Mouse (Mus musculus): ENCODE results near the gene Ccp110.
A peak's percentile ranks its signal among the peaks of the same experiment; 100 is the strongest.

The Ccp110 gene

GRCm38 (mm10) chr7:118712228-118713173, at the start of gene Ccp110:
TSS of gene Ccp110 (plus strand) at chr7:118712552.
- DNase-seq (ENCODE audit: low read depth, low spot score) = peak; percentile 96

GRCm38 (mm10) chr7:118667773-118668172, 44.6 kb upstream of the Ccp110 start:
- no peak for DNase-seq (ENCODE audit: low read depth, low spot score)

DNA sequence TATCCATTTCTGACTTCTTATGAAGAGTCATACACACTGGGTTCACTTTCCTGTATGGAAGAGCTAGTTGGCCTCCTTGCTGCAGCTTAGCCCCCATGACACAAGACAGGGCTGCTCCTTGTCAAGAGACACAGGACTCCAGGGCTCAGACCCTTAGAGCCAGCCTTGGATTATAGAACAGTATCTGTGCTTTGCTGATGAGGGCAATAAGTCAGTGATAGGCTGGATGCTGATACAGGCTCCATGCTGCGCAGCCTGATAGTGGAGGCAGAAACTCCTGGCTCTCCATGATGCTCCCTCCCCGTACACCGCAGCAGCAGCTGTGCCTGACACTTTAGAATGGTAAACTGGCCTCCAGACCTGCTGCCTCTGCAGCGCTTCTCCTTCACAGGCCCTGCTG, 42.2 kb upstream of the Ccp110 start:
- DNase-seq (ENCODE audit: low read depth, low spot score) = no peak

DNA sequence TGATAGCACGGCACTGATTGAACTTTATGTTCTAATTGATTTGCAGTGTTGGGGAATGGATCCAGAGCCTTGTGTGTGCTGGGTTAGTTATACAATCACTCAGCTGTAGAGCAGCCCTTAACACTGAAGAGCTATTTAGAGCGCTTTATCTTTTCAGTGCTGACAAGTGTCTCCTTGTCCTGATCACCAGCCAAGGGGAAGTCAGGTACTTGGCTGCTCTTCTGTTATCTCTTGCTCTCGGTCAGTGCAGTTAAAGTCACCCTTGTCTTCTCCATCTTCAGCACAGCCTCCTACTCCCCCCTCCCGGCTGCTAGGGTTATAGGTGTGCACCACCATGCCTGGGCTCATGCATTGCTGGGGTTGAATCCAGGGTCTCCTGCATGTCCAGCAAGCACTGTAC, 35.5 kb upstream of the Ccp110 start:
- no peak for DNase-seq (ENCODE audit: low read depth, low spot score)

DNA sequence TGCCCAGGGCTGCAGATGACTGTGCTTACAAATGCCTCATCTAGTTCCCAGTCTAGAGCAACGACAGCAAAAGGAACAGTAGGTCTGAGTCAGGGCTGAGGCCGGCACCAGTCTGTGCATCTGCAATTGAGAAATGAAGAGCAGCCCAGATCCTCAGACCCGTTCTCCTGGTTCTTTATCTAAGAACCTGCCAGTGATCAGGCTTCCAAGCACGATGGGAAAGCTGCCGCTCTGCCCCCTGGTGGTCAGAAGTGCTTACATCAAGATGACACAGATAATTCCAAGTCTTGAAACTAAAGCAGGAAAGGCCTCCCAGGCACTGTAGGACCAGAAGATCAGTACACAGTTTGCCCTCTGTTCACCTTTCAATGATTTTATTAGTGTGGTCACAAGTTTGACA, 24.2 kb upstream of the Ccp110 start:
- DNase-seq (ENCODE audit: low read depth, low spot score) = peak; percentile 55

GRCm38 (mm10) chr7:118689088-118689487, 23.3 kb upstream of the Ccp110 start:
- DNase-seq (ENCODE audit: low read depth, low spot score) = no peak

DNA sequence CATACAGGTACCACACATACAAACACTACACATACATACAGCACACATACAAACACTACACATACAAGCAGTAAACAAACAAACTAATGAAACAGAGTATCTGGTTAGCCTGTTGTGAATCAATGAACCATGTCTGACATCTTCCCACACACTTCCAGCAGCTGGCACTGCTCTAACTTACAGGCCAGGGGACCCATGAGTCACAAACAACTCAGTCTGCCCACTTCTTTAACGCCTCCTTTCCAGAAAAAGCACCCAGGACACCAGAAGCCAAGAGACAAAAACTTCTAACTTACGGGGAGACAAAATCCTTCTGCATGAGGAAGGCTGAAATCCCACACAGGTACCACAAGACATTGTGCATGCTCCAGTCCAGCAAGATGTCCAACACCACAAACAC, 21.1 kb upstream of the Ccp110 start:
- no peak for DNase-seq (ENCODE audit: low read depth, low spot score)

DNA sequence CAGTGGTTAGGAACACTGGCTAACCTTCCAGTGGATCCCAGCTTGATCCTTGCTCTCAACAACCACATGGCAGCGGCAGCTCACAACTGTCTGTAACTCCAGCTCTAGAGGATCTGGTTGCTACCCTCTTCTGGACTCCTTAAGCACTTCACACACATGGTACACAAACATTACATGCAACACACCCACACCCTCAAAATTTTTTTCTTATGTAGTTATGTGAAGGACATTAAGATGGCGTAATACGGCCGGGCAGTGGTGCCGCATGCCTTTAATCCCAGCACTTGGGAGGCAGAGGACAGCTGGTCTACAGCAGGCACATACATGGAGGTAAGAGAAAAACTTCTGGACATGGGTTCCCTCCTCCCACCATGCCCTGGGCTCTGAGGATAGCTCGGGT, 16.2 kb upstream of the Ccp110 start:
- DNase-seq (ENCODE audit: low read depth, low spot score) = no peak

GRCm38 (mm10) chr7:118697168-118697567, 15.2 kb upstream of the Ccp110 start:
- no peak for DNase-seq (ENCODE audit: low read depth, low spot score)

DNA sequence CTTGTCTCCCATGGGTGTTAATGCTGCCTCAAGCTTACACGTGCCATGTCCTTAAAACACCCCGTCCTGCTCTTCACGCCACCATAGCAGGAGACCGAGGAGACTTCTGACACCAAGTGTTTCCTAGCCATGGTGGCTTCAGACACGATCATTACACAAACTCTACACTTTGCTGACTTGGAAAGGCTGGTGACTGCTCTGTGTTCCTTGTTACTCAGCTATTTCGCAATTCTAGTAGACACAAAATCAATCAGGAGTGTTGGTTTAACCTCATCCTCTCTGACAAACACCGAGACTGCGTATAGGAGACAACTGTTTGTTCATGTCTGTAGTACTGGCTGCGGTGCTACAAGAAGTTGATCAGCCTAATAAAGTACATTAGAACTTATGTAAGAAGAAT, 13.5 kb upstream of the Ccp110 start:
- DNase-seq (ENCODE audit: low read depth, low spot score) = no peak

- DNase-seq (ENCODE audit: low read depth, low spot score) = peak; percentile 40
These were observed 9.2 kb upstream of the Ccp110 start for GRCm38 (mm10) chr7:118703144-118703561.

DNA sequence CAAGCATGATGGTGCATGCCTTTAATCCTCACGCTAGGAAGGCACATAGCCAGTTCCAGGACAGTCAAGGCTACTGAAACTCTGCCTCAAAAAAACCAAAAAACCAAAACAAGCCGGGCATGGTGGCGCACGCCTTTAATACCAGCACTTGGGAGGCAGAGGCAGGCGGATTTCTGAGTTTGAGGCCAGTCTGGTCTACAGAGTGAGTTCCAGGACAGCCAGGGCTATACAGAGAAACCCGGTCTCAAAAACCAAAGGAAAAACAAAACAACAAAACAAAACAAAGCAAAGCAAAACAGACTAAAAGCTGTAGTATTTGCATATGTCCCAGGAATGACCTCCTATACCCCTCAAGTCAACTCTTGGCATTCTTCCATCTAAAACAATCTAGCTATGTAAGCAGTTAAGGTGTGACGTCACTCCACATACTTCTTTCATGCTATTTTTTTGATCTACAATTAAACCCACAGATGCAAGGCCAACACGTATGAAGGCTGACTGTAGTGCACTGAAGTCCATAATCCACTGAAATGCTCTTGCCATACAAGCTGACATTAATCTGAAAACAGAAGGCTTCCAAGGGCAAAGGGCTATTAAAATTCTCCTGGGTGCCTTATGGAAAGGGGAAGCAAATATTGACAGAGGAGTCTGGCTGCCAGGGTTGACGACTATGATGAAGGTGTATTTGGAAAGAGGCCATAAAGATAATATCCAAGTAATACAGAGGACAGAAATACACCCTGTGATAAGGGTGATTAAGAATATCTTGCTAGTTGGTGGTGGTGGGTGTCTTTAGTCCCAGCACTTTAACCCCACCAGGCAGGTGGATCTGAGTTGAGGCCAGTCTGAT, 8.1 kb upstream of the Ccp110 start:
- peak; percentile 39 for DNase-seq (ENCODE audit: low read depth, low spot score)

DNA sequence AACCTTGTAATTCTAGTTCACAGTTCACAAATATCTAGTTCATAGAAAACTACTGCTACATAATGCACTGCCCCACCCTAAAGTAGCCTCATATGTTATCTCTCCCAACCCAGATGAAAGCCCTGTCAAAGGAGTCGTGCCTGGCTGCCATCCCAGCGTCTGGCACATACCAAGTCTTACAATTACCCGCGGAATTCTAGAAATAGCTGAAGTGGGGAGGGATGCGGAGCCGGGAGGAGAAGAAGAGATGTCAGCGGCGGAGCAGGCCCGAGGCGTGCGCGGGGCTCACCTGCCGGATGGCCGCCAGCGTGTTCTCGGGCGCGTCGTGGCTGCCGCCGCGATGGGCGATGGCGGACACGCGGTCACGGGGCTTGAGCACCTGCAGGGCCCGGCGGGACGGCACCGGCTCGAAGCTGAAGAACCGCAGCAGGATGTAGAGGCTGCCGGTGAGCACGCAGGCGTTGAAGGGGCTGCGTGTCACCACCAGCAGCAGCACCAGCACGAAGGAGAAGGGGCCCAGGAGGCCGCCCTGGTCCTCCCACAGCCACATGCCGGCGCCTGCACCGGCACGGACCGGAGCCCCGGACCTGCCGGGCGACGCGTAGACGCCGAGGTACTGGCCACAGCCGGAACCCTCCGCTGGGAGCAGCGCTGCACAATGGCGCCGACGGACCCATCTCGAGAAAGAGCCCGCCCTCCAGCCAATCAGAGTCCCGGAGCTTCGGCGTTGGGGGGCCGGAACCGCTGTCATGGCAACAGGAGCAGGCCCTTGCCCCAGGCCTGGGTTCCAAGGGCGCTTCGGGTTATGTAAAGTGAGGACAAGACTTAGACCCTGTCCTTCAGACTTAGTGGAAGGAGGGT, 7.0 kb upstream of the Ccp110 start, which contains the start of gene Gde1:
TSS of gene Gde1 (minus strand) at position 678 of the 861 bp plus-strand sequence.
- DNase-seq (ENCODE audit: low read depth, low spot score) = peak; percentile 95

GRCm38 (mm10) chr7:118706051-118706450, 6.3 kb upstream of the Ccp110 start:
- no peak for DNase-seq (ENCODE audit: low read depth, low spot score)

GRCm38 (mm10) chr7:118706488-118706887, 5.9 kb upstream of the Ccp110 start:
- no peak for DNase-seq (ENCODE audit: low read depth, low spot score)

- no peak for DNase-seq (ENCODE audit: low read depth, low spot score)
These were observed 5.1 kb upstream of the Ccp110 start for GRCm38 (mm10) chr7:118707216-118707615.

- DNase-seq (ENCODE audit: low read depth, low spot score) = no peak
These were observed 4.3 kb upstream of the Ccp110 start for GRCm38 (mm10) chr7:118708002-118708401.

DNA sequence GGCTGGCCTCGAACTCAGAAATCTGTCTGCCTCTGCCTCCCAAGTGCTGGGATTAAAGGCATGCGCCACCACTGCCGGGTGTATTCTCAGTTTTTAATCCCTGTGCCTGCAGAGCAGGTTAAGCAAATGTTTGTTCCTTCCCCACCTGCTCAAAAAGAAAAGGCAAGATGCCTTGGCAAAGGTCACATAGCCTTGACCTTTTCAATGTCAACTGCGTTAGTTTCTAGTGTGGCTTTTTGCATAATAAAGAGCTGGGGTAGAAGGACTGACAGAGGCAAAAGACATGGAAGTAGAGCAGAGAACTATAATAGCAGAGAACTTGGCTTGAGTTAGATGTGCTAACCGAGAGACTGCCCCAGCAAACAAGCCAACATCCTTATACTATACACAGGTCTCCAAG, 1.6 kb upstream of the Ccp110 start:
- DNase-seq (ENCODE audit: low read depth, low spot score) = no peak

DNA sequence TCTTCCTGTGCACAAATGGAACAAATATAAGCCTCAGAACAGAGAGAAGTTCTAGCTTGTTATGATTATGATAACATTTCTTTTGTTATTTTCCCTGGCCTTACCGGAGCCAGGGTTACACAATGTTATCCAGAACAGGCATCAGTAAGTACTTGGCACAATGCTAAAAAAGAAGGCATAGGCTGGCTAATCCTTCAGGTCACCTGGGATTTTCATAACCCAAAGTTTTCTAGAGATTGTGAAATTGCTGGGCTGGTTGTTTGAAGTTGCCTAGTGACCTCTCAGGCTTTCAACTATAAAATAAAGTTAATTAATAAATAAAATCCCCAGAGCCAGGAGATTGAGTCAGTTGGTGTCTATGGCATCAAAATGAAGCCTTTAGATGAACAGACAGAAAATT, 2.5 kb downstream of the Ccp110 start:
- no peak for DNase-seq (ENCODE audit: low read depth, low spot score)

GRCm38 (mm10) chr7:118718066-118718465, 5.7 kb downstream of the Ccp110 start:
- no peak for DNase-seq (ENCODE audit: low read depth, low spot score)

GRCm38 (mm10) chr7:118723927-118724326, 11.6 kb downstream of the Ccp110 start:
- DNase-seq (ENCODE audit: low read depth, low spot score) = no peak
